Mouse (Mus musculus): ENCODE data around the gene Frmd4b. TPM values are rescaled to one million over a fixed set of nuclear protein-coding genes. Genes with fewer than 3 reads are reported as not detected.

Gene Frmd4b
- total RNA-seq, 2 experiments from 2014 or later: 14.9 to 15.1 TPM

- no peak for DNase-seq (ENCODE audit: low spot score in 2 of 2)
Observed at GRCm38 (mm10) chr6:97581941-97582340, 35.4 kb downstream of the Frmd4b start.

GRCm38 (mm10) chr6:97580479-97581030, 36.8 kb downstream of the Frmd4b start:
- no peak for DNase-seq (ENCODE audit: low spot score in 2 of 2)

GRCm38 (mm10) chr6:97579704-97580103, 37.6 kb downstream of the Frmd4b start:
- no peak for DNase-seq (ENCODE audit: low spot score in 2 of 2)

DNA sequence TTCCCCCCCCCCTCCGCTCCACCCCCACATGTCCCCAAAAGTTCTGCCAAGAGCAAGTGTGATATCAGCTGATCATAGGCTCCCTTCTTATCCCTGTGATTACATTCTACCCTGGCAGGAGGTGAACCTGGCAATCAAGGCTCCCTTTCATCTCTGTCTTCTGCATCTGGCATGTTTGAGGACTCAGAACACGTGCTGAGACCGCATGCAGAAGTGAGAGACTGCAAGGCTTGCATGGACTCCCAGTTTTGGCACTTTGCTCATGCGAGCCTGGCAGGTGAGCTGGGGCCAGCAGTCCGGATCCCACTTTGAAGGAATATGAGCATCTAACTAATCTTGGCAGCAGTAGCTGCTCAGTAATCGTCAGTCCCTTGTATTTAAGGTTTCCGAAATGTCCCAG, 39.1 kb downstream of the Frmd4b start:
- no peak for DNase-seq (ENCODE audit: low spot score in 2 of 2)

- DNase-seq (ENCODE audit: low spot score in 2 of 2): no peak
Observed at GRCm38 (mm10) chr6:97577349-97577748, 40.0 kb downstream of the Frmd4b start.

- DNase-seq (ENCODE audit: low spot score in 2 of 2): no peak
Observed at GRCm38 (mm10) chr6:97576565-97577346, 40.6 kb downstream of the Frmd4b start.

GRCm38 (mm10) chr6:97576096-97576495, 41.2 kb downstream of the Frmd4b start:
- DNase-seq (ENCODE audit: low spot score in 2 of 2): no peak

DNA sequence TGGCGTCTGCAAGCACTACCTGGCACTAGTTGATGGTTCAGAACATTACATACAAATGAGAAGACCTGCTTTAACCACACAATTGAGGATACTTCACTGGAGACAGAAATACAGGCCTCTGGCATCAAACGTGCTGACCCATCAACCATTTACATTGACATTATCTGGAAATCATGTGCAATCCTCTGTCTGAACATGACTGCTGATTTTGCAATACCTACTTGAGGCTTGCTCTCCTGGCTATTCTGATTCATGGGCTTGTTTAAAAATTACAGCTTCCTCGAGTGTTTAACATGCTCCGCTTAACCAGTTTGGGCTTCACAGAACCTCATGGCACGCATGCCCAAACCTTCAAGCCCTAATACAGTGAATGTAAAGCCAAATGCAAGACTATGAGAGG, 42.4 kb downstream of the Frmd4b start:
- no peak for DNase-seq (ENCODE audit: low spot score in 2 of 2)

DNA sequence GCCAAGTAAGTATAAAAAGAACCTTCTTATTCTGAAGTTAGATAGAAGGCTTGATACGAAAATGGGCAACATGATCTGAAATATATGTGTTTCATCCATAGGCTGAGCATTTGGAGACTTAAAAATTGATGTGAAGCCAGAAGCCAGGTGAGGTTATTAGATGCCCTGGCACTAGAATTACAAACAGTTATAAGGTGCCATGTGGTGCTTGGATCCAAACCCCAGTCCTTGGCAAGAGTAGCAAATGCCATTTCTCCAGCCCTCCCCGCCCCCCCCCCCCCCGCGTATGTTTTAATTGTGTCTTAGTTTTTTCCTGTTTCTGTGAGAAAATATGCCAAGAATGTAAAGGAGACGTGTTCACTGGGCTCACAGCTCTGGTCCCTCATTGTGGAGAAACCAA, 45.1 kb downstream of the Frmd4b start:
- no peak for DNase-seq (ENCODE audit: low spot score in 2 of 2)

- no peak for DNase-seq (ENCODE audit: low spot score in 2 of 2)
Observed at GRCm38 (mm10) chr6:97568538-97568937, 48.8 kb downstream of the Frmd4b start.

DNA sequence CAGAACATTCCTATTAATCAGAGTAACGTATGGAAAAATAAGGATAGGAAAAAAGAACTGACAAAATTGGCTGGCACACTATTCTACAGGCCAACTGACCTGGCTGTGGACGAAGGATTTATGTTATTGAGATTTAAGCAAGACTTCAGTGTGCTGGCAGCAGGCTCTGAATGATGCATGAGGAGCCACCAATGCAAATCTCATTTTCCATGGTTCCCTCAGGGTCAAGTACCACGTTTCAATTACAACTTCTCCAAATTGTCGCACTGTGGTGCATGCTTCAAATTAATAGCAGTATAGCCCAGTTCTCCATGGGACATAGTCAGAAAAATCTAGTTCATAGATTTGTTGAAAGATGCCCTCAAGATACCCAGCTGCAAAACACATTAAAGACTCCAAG, 50.6 kb downstream of the Frmd4b start:
- DNase-seq (ENCODE audit: low spot score in 2 of 2): no peak

DNA sequence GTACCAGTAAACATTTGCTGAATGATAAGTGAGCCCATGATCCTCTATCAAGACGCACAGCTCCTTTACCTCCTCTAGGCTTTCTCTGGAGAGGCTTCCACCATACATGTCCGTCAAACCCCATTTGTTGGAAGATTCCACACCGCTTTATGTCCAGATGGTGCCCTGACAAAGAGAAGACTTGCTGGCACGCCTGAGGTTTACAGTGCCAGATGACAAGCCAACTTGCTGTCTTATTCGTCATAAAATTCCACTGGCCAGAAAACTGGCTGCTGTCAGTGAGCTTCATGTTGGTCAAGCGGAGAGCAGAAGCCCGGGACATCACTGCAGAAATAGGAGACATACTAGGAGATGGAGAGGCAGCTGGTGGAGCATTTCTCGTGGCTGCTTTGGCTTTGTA, 60.2 kb downstream of the Frmd4b start:
- no peak for DNase-seq (ENCODE audit: low spot score in 2 of 2)

DNA sequence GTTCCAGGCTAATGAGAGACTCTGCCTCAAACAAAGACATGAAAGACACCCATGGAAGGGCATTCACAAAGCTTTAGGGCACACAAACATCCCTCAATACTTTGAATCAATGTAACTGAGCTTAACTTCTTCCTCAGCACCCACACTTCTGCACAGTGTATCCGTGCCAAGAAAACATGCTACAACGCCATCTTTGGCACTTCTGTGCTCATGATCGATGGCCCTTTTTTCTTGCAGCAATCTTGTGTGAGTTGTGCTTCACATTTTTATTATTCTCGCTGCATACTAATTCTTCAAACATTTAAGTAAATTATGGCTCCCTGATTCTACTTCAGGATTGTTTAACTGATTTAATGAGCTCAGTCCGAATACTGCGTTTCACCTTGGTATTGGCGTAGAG, 61.7 kb downstream of the Frmd4b start:
- DNase-seq (ENCODE audit: low spot score in 2 of 2): no peak

- DNase-seq (ENCODE audit: low spot score in 2 of 2): no peak
Observed at GRCm38 (mm10) chr6:97553431-97553830, 63.9 kb downstream of the Frmd4b start.

GRCm38 (mm10) chr6:97552573-97552972, 64.8 kb downstream of the Frmd4b start:
- no peak for DNase-seq (ENCODE audit: low spot score in 2 of 2)

DNA sequence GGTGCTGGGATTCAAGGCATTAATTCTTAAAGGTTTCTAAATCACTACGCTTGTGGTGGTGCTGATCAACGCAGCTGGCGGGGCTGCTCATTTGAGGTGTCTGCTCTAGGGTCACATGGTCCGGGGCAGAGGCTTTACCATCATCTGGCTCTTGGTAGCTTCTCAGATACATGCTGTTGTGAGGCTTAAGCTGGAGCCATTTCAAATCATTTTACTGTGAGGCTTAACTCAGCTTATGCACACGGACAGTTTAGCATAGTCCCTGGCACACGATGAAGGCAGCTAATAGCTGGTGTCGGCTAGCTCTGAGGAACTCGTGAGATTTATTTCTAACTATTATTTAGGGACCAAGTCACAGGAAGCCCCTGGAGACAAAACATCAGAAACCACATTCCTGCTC, 65.5 kb downstream of the Frmd4b start:
- DNase-seq (ENCODE audit: low spot score in 2 of 2): no peak

DNA sequence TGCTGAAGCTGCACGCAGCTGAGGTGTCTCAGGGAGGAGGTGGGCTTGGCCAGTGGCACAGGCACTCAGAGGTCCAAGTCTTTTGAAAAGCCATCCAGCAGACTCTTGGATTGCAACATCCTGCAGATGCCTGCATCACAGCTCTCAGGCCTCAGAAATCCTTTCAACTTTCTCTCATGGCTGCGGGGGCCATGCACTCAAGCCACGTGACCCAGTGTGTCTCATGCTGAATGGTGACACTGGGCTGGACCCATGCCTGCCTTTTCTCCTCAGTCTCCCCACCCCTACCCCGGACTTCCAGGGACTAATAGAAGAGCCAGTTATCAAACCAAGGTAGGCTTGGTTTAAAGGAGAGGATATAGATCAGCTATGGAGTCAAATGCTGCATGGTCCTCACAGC, 66.2 kb downstream of the Frmd4b start:
- no peak for DNase-seq (ENCODE audit: low spot score in 2 of 2)

DNA sequence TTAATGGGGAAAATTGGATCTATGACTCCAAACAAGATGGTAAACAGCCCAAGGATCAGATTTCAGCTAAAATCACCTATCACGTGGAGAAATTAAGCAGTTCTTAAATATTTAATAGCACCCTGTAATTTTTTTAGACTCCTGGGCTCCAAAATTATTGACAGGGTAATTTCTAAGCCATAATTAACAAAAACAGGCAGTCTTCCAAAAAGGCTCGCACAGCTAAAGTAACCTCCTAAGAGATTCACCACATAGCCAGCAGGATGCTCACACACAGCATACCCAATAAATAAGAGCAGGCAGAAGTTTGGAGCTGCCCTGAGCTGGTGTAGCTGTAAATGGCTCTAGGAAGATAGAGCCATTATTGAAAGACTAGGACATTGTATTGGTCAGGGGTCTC, 76.9 kb downstream of the Frmd4b start:
- no peak for DNase-seq (ENCODE audit: low spot score in 2 of 2)

GRCm38 (mm10) chr6:97535763-97536445, 81.4 kb downstream of the Frmd4b start:
- DNase-seq (ENCODE audit: low spot score in 2 of 2): peak; percentile 13 to 26

DNA sequence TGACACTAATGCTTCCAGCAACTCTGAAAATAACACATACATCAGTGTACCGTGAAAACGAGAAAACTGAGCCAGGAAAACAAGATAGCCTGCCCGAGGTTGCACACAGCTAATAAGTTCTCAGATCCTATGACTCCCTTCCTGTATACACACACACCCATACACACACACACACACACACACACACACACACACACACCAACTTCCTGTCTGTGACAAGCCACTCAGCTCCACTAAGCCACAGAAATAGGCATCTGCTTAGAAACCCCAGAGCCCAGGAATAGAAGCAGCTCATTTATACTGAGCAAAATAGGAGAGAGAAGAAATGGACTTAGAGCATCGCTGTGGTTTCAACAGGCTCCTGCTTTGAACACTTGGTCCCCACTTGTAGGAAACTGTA, 86.3 kb downstream of the Frmd4b start:
- no peak for DNase-seq (ENCODE audit: low spot score in 2 of 2)

- DNase-seq (ENCODE audit: low spot score in 2 of 2): no peak
Observed at GRCm38 (mm10) chr6:97528961-97529680, 88.2 kb downstream of the Frmd4b start.

DNA sequence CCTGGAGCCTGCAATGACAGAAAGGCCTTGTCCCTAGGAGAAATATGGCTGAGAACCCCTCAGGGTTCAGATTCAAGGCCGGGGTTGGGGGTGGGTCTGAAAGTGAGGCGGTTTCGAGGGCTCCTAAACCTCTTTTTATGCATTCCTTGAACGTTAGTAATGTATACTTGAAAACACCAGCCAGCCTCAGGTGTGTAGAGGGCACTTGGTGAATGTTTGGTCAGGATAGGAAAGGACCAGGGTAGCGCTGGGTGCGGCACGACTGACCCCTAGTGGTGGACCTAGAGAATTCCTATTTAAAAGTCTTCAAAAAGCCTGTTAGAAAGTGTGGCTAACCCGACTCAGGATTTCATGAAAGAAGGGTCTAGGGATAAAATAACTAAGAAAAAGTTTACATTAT, 91.2 kb downstream of the Frmd4b start:
- peak in 1 of 2 experiments; percentile 42 for DNase-seq (ENCODE audit: low spot score in 2 of 2)

Measured in left cerebral cortex, adult 18-20 months (tissue).